Mouse (Mus musculus) lung, embryonic 16.5 days (tissue): ENCODE results near the gene Tmem238l. TPM values are rescaled to one million over a fixed set of nuclear protein-coding genes. Genes with fewer than 3 reads are reported as not detected.

Source experiments
- ATAC-seq: fragments of 200-750 bp; cut with Nextera tagmentation; 2 replicates; pipeline ENCODE4 v1.8.0; 2017; ENCODE audit warnings: low read depth, mild to moderate bottlenecking, moderate library complexity
- H3K27ac ChIP-seq: fragments of 300-500 bp; sonication (generic); 2 replicates; pipeline ENCODE4 v1.5.1; 2014; ENCODE audit warnings: mild to moderate bottlenecking, control low read depth, low read length
- H3K27me3 ChIP-seq: fragments of 300-500 bp; sonication (generic); 2 replicates; pipeline ENCODE4 v1.6.1; 2014; ENCODE audit warnings: low read depth, low read length, mixed read lengths; ENCODE audit not compliant: control insufficient read depth, insufficient read depth
- H3K36me3 ChIP-seq: fragments of 300-500 bp; sonication (generic); 2 replicates; pipeline ENCODE4 v1.6.1; 2014; ENCODE audit warnings: low read length; ENCODE audit not compliant: control insufficient read depth, insufficient read depth
- H3K4me1 ChIP-seq: fragments of 300-500 bp; sonication (generic); replicated peaks from 2 replicates; pipeline ENCODE4 v1.6.1; 2014; ENCODE audit warnings: low read length, mixed read lengths; ENCODE audit not compliant: control insufficient read depth, insufficient read depth
- H3K4me2 ChIP-seq: fragments of 300-500 bp; sonication (generic); 2 replicates; pipeline ENCODE4 v1.6.1; 2014; ENCODE audit warnings: low read depth, low read length, control low read depth
- H3K4me3 ChIP-seq: fragments of 300-500 bp; sonication (generic); 2 replicates; pipeline ENCODE4 v1.5.1; 2014; ENCODE audit warnings: mild to moderate bottlenecking, low read length, control low read depth
- H3K9ac ChIP-seq: fragments of 300-500 bp; sonication (generic); 2 replicates; pipeline ENCODE4 v1.6.1; 2014; ENCODE audit warnings: low read length, control low read depth
- H3K9me3 ChIP-seq: fragments of 300-500 bp; sonication (generic); 2 replicates; pipeline ENCODE4 v1.6.1; 2016; ENCODE audit warnings: low read length; ENCODE audit not compliant: control insufficient read depth
- WGBS: fragments of 180-500 bp; shearing (Covaris S2); extraction: QIAGEN DNeasy Blood & Tissue Kit; methylation state at CpG from one replicate; pipeline ENCODE4 v1.1.7; 2014; 5-methylcytosine and 5-hydroxymethylcytosine counted together
- polyA plus RNA-seq: library from polyadenylated mRNA; unstranded; fragments of >200 nt; fragmentation: Nextera tagmentation; extraction: Ambion mirVana; gene quantifications from 2 replicates; pipeline ENCODE4 v1.2.1, GENCODE M21; 2015

Gene Tmem238l
- polyA plus RNA-seq, 1 experiment from 2014 or later = not detected

- Histone ChIP-seq H3K27me3 (no peaks in the 10 kb centered on the region), H3K27ac (no peak overlapping the region), H3K9me3 (no peaks in the 10 kb centered on the region), H3K4me2 (no peak overlapping the region), H3K9ac (no peak overlapping the region), H3K4me1 (no peaks in the 10 kb centered on the region), H3K36me3 (no peaks in the 10 kb centered on the region), H3K4me3 (no peak overlapping the region)
- ATAC-seq = no peak
- WGBS = 83% methylated on average over 1 of the region's 1 CpGs
Observed at GRCm38 (mm10) chr11:66968575-66968974, 12.1 kb downstream of the Tmem238l start.

DNA sequence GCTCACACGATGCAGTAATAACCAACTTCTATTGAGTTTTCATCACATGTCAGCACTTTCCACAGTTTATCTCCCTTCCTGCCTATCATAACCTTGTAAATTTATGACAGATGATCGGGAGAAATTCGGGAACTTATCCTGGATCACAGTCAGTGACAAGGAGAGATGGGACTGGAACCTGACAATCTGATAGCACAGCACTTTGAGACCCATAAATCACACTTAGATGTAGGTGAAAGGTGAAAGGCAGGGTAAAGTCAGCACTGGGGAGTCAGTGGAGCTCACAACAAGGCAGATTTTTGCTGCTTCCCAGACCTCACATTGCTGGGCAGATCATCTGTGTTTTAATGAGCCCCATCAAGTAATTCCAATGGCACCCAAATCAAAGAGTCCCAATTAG, 17.1 kb downstream of the Tmem238l start:
- Histone ChIP-seq H3K36me3 (no peaks in the 10 kb centered on the region), H3K4me2 (no peak overlapping the region), H3K9me3 (0 out of 2 replicates have a peak, but pooled peaks cover 2% of the 10 kb centered on the region), H3K27me3 (no peaks in the 10 kb centered on the region), H3K27ac (no peak overlapping the region), H3K4me3 (no peak overlapping the region), H3K9ac (no peak overlapping the region), H3K4me1 (no peaks in the 10 kb centered on the region)
- ATAC-seq = no peak
- WGBS = 64% methylated on average over 3 of the region's 3 CpGs

- Histone ChIP-seq H3K27me3 (no peaks in the 10 kb centered on the region), H3K36me3 (no peaks in the 10 kb centered on the region), H3K9me3 (0 out of 2 replicates have a peak, but pooled peaks cover 2% of the 10 kb centered on the region), H3K27ac (no peak overlapping the region), H3K4me1 (no peaks in the 10 kb centered on the region), H3K4me3 (no peak overlapping the region), H3K4me2 (no peak overlapping the region), H3K9ac (no peak overlapping the region)
- 67% methylated on average over 7 of the region's 7 CpGs for WGBS
- ATAC-seq = peak; percentile 28; the same call in 1 of the 2 replicates
Observed at GRCm38 (mm10) chr11:66975606-66976330, 19.3 kb downstream of the Tmem238l start.

DNA sequence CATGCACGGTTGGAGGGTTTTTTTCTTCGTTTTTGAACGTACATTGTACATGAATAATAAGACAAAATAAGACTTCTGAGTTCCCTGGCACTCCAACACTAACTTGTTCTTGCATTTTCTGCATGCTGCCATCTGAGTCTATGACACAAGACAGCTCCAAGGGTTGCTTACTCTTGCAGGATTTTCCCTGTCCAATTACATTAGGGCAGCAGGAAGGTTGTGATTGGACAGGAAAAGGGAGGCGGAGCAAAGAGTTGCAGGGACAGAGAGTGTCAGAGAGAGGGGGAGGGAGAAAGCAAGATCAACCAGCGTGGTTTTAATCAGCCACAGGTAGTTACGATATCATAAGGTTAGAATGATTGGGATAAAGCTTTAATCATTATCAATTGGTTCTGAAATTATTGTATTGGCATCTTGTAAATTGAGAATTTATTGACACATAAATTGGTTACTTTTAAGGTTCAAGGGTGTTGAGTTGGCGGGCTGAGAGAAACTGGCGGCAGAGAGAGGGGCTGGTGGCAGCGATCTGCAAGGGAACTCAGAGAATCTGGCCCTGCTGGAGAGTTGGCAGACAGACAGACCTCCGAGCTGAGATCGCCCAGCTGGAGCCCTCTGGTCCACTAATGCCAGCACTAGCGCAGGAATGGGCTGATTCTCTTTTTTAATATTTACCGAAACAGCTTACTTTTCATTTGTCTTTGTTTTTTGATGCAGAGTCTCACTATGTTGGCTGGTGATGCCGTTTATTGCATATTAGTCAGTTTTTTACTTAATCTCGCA, 25.1 kb downstream of the Tmem238l start:
- Histone ChIP-seq H3K27ac (no peak overlapping the region), H3K9me3 (no peaks in the 10 kb centered on the region), H3K9ac (no peak overlapping the region), H3K4me2 (no peak overlapping the region), H3K27me3 (no peaks in the 10 kb centered on the region), H3K4me3 (no peak overlapping the region), H3K36me3 (no peaks in the 10 kb centered on the region), H3K4me1 (peaks cover 13% of the 10 kb centered on the region)
- 64% methylated on average over 15 of the region's 15 CpGs for WGBS
- no peak for ATAC-seq

- Histone ChIP-seq H3K9me3 (no peaks in the 10 kb centered on the region), H3K4me2 (no peak overlapping the region), H3K27me3 (no peaks in the 10 kb centered on the region), H3K9ac (no peak overlapping the region), H3K4me3 (no peak overlapping the region), H3K27ac (no peak overlapping the region), H3K36me3 (no peaks in the 10 kb centered on the region), H3K4me1 (peaks cover 13% of the 10 kb centered on the region)
- ATAC-seq = 0 out of 2 replicates have a peak, but pooled peaks have one; percentile 49
- WGBS = 40% methylated on average over 6 of the region's 6 CpGs
Observed at GRCm38 (mm10) chr11:66982794-66983193, 26.4 kb downstream of the Tmem238l start.

- ATAC-seq = peak; percentile 36; the same call in 1 of the 2 replicates
- Histone ChIP-seq H3K4me2 (no peak overlapping the region), H3K36me3 (no peaks in the 10 kb centered on the region), H3K9ac (no peak overlapping the region), H3K9me3 (no peaks in the 10 kb centered on the region), H3K4me3 (no peak overlapping the region), H3K4me1 (peaks cover 13% of the 10 kb centered on the region), H3K27me3 (no peaks in the 10 kb centered on the region), H3K27ac (peak overlapping the region; percentile 56)
- 40% methylated on average over 11 of the region's 11 CpGs for WGBS
Observed at GRCm38 (mm10) chr11:66983422-66984164, 27.2 kb downstream of the Tmem238l start.

GRCm38 (mm10) chr11:66984165-66985135, 28.0 kb downstream of the Tmem238l start:
- peak; percentile 71 for ATAC-seq
- H3K9ac ChIP-seq = peak overlapping the region; percentile 64
- H3K4me2 ChIP-seq = peak overlapping the region; percentile 74
- peak overlapping the region; percentile 56 for H3K27ac ChIP-seq
- WGBS = 4% methylated on average over 28 of the region's 28 CpGs
- no peaks in the 10 kb centered on the region for H3K36me3 ChIP-seq
- H3K9me3 ChIP-seq = no peaks in the 10 kb centered on the region
- H3K4me3 ChIP-seq = peak overlapping the region; percentile 57
- no peaks in the 10 kb centered on the region for H3K27me3 ChIP-seq
- H3K4me1 ChIP-seq = peaks cover 13% of the 10 kb centered on the region

GRCm38 (mm10) chr11:66985136-66985702, 28.8 kb downstream of the Tmem238l start:
- Histone ChIP-seq H3K4me2 (peak overlapping the region; percentile 74), H3K4me1 (peaks cover 13% of the 10 kb centered on the region), H3K36me3 (no peaks in the 10 kb centered on the region), H3K9ac (peak overlapping the region; percentile 64), H3K9me3 (no peaks in the 10 kb centered on the region), H3K27me3 (no peaks in the 10 kb centered on the region), H3K27ac (peak overlapping the region; percentile 56; the same call in 1 of the 2 replicates), H3K4me3 (peak overlapping the region; percentile 57)
- ATAC-seq = no peak
- 23% methylated on average over 11 of the region's 11 CpGs for WGBS
